Mouse (Mus musculus): Measurements from ENCODE around the gene Ackr1. TPM values are rescaled to one million over a fixed set of nuclear protein-coding genes. Genes with fewer than 3 reads are reported as not detected.

The Ackr1 gene
- total RNA-seq, 2 experiments from 2014 or later = 1.6 to 2.8 TPM

Other genes with a start within 250 kb of the Ackr1 start
- gene Olfr1408, start 196.4 kb downstream of the Ackr1 start, total RNA-seq (2021) = not detected
- not detected for gene Olfr1406, start 143.1 kb downstream of the Ackr1 start, total RNA-seq (2021)
- not detected for gene Olfr218, start 135.9 kb downstream of the Ackr1 start, total RNA-seq (2021)
- gene Olfr1404, start 121.4 kb downstream of the Ackr1 start, total RNA-seq (2021) = not detected
- gene Fcer1a, start 106.5 kb downstream of the Ackr1 start, total RNA-seq (2021) = under 1 TPM in 1 of 2 experiments, not detected in 1; 0.30 TPM
- gene Olfr418, start 67.7 kb downstream of the Ackr1 start, total RNA-seq (2021) = not detected
- gene Mptx2, start 56.0 kb downstream of the Ackr1 start, total RNA-seq (2021) = not detected
- 1 to 10 TPM in 1 of 2 experiments, under 1 TPM in 1; 0.53 to 2.1 TPM for gene Aim2, start 17.1 kb upstream of the Ackr1 start, total RNA-seq (2021)
- 1 to 10 TPM; 6.8 to 9.3 TPM for gene Cadm3, start 33.9 kb upstream of the Ackr1 start, total RNA-seq (2021)
- gene Ifi206, start 157.3 kb upstream of the Ackr1 start, total RNA-seq (2021) = 1 to 10 TPM in 1 of 2 experiments, under 1 TPM in 1; 0.53 to 1.0 TPM
- gene Ifi214, start 202.2 kb upstream of the Ackr1 start, total RNA-seq (2021) = not detected